Mouse (Mus musculus) C2C12 (cell line): ENCODE measurements at regions not wholly inside any gene's neighbourhood (a gene's known extent, or its start where the extent isn't known, plus 50 kb on each side); places are given as distances from the start of the nearest gene placed in this dataset.

ENCODE experiments used
- CEBPB ChIP-seq: IDR thresholded peaks from one replicate; pipeline ENCODE4 v1.6.1; 2011; ENCODE audit warnings: low read depth, mild to moderate bottlenecking, control low read depth, moderate library complexity
- CTCF ChIP-seq: IDR thresholded peaks from one replicate; pipeline ENCODE4 v1.5.1; 2011; ENCODE audit not compliant: control insufficient read depth, insufficient read depth, insufficient read length
- FOSL1 ChIP-seq: IDR thresholded peaks from one replicate; pipeline ENCODE4 v1.8.0; 2011; ENCODE audit warnings: mild to moderate bottlenecking, low read length; ENCODE audit not compliant: poor library complexity, insufficient read depth, severe bottlenecking
- MAX ChIP-seq: IDR thresholded peaks from one replicate; pipeline ENCODE4 v1.6.1; 2011; ENCODE audit warnings: mild to moderate bottlenecking, control low read depth
- MYOG ChIP-seq: IDR thresholded peaks from one replicate; pipeline ENCODE4 v1.6.1; 2011; ENCODE audit not compliant: control insufficient read depth, insufficient read length; ENCODE audit errors: extremely low read depth
- USF1 ChIP-seq: IDR thresholded peaks from one replicate; pipeline ENCODE4 v1.6.1; 2011; ENCODE audit warnings: low read depth, mild to moderate bottlenecking, control low read depth, moderate library complexity

- TF ChIP-seq MAX: no peak
- no peak for TF ChIP-seq USF1
- TF ChIP-seq CTCF: no peak
- no peak for TF ChIP-seq FOSL1
- TF ChIP-seq MYOG: no peak
- TF ChIP-seq CEBPB: no peak
Observed at GRCm38 (mm10) chr7:95840476-95840875, 330.6 kb upstream of the Tenm4 start.
